Mouse (Mus musculus) thymus, postnatal 10 days (tissue): ENCODE measurements around the gene Cpsf4l.
"Not testable (repeated sequence)": the region's sequence is repeated elsewhere in the genome, so short reads cannot be mapped to it uniquely, and the experiment has no call there.

ENCODE experiments used
- DNase-seq, 2 experiments: peaks; one replicate each; pipeline ENCODE4 v3.0.0; 2021; ENCODE audit warnings: low spot score in 2 of 2

The Cpsf4l gene

DNA sequence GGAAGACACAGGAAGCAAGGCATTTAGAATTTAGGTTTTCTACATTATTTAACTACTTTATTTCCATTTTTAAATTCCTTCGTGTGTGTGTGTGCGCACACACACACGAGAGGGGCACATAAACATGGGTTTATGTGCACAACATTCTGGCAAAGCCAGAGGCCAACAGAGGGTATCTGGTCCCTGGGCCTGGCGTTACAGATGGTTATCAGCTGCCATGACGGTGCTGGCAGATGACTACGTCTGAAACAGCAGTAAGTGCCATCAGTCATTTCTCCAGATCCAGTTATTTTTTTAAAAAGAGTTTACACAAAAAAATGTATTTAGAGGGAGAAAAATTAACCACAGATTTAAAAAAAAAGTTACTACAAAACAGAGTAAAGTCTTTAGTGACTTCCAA is 43.6 kb downstream of the Cpsf4l start:
- DNase-seq, result no peak

DNA sequence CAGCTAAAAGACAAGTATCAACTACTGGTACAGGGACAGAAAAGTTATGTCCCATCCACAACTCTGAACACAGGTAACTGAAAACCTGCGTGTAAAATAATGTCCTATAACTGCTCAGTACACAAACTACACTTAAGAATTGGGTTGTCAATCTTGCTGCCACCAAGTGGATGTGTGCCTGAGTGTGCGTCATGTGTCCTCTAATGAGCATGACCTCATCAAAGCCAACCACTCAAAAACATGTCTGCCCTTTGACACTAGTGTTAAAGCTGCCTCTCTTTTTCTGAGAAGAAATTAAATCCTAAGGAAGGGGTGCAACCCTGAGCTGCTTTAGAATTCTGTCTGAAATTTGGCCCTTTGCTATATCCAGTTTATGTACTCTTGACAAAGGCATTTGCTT is 45.5 kb downstream of the Cpsf4l start:
- DNase-seq, result no peak

- no peak for DNase-seq
Measured at GRCm38 (mm10) chr11:113661835-113662351, 47.9 kb downstream of the Cpsf4l start.

GRCm38 (mm10) chr11:113660940-113661339 is 48.9 kb downstream of the Cpsf4l start:
- no peak for DNase-seq

- DNase-seq, result not testable (repeated sequence)
Measured at GRCm38 (mm10) chr11:113660213-113660612, 49.6 kb downstream of the Cpsf4l start.

GRCm38 (mm10) chr11:113658763-113659162 is 51.1 kb downstream of the Cpsf4l start:
- DNase-seq, result no peak

GRCm38 (mm10) chr11:113658319-113658718 is 51.5 kb downstream of the Cpsf4l start:
- no peak for DNase-seq

DNA sequence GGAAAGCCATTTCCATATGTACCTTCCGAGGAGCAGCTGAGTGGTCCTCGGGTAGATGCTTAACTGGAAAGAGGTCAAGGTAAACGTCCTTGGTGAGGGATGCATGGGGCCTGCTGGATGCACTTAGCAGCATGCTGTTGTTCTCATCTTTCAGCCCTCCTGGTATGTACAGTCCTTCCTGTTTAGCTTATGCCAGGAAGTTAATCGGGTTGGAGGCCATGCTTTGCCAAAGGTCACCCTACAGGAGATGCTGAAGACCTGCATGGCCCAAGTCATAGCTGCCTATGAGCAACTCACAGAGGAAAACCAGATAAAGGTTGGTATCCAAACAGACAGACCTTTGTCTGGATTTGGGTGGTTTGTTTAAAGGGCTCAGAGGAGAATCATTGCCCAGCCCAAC is 52.6 kb downstream of the Cpsf4l start:
- DNase-seq, result no peak

- DNase-seq, result no peak
Measured at GRCm38 (mm10) chr11:113656511-113656932, 53.3 kb downstream of the Cpsf4l start.

- DNase-seq, result no peak
Measured at GRCm38 (mm10) chr11:113654561-113655270, 55.1 kb downstream of the Cpsf4l start.

DNA sequence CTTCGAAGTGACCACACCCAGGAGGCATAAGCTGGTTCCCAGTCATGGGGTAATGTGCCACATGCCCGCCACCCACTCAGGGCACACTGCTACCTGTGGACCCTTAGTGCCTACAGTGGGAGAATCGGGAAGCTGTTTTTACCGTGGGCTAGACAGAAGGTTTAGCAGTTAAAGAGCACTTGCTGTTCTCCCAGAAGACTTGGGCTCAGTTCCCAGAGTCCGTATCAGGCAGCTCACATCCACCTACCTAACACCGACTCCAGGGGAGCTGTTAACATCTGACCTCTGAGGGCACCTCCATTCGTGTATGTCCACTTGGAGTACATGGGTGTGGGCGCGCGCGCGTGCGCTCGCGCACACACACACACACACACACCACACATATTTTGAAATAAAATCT is 55.7 kb downstream of the Cpsf4l start:
- DNase-seq, result no peak

- DNase-seq, result no peak
Measured at GRCm38 (mm10) chr11:113652516-113652915, 57.3 kb downstream of the Cpsf4l start.

- peak; percentile 19 to 56 for DNase-seq
Measured at GRCm38 (mm10) chr11:113651907-113652273, 57.9 kb downstream of the Cpsf4l start.

- no peak for DNase-seq
Measured at GRCm38 (mm10) chr11:113651206-113651906, 58.5 kb downstream of the Cpsf4l start.

GRCm38 (mm10) chr11:113649353-113650210 is 60.2 kb downstream of the Cpsf4l start, which contains the start of gene Slc39a11:
Gene Slc39a11, minus strand, starts transcription at chr11:113650079.
- peak; percentile 55 to 76 for DNase-seq

DNA sequence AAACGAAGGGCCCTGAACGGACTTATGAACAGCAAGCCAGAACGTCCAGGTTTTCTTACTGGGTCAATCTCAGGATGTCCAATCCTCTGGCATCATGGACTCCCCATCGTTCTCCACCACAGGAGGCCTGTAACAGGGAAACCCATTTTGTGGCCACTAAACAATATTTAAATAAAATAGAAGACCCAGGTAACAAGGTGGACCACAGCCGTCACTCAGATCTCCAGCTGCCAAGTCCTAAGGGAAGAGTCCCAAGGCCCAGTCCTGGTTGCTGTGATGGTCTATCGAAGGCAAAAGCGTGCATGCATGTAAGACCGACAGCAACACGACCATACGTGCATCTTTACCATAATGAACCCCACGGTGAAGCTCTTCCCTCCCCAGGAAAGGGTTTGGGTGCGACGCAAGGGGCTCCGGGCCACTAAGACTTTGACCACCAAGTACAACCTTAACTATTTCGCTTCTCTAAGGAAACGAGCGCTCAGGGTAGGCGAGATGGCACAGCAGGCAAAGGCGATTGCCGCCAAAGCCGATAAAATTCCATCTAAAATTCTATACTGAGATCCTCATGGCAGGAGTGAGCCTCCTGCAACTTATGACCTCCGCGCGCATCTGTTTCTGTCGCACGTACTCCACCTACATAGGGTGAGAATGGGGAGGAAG is 61.0 kb downstream of the Cpsf4l start, which contains the start of gene Cog1:
Gene Cog1 (plus strand): TSS at position 480 of the 663 bp plus-strand sequence.
- peak in 1 of 2 experiments; percentile 8 for DNase-seq
